Mouse (Mus musculus) embryonic facial prominence, embryonic 11.5 days (tissue): ENCODE results near the gene Abcg5. TPM values are rescaled to one million over a fixed set of nuclear protein-coding genes. Genes with fewer than 3 reads are reported as not detected.

Experiments
- ATAC-seq: fragments of 200-750 bp; cut with Nextera tagmentation; replicated peaks from 2 replicates; pipeline ENCODE4 v1.8.0; 2017; ENCODE audit warnings: low read depth; ENCODE audit not compliant: insufficient number of reproducible peaks, low FRiP score, low TSS enrichment
- DNase-seq: peaks from one replicate; pipeline ENCODE4 v3.0.0-alpha.2; 2015; ENCODE audit warnings: low spot score
- H3K27ac ChIP-seq: fragments of 300-500 bp; sonication (generic); replicated peaks from 2 replicates; pipeline ENCODE4 v1.5.1; 2014; ENCODE audit warnings: mild to moderate bottlenecking, low read depth, low read length, control low read depth
- H3K27me3 ChIP-seq: fragments of 300-500 bp; sonication (generic); 2 replicates; pipeline ENCODE4 v1.6.1; 2014; ENCODE audit warnings: mild to moderate bottlenecking, low read length, moderate library complexity, mixed read lengths; ENCODE audit not compliant: control insufficient read depth, insufficient read depth
- H3K36me3 ChIP-seq: fragments of 300-500 bp; sonication (generic); replicated peaks from 2 replicates; pipeline ENCODE4 v1.6.1; 2014; ENCODE audit warnings: low read depth, mild to moderate bottlenecking, low read length, moderate library complexity, mixed read lengths; ENCODE audit not compliant: control insufficient read depth, insufficient read depth
- H3K4me1 ChIP-seq: fragments of 300-500 bp; sonication (generic); 2 replicates; pipeline ENCODE4 v1.6.1; 2014; ENCODE audit warnings: low read length, mixed read lengths; ENCODE audit not compliant: control insufficient read depth, insufficient read depth
- H3K4me2 ChIP-seq: fragments of 300-500 bp; sonication (generic); 2 replicates; pipeline ENCODE4 v1.6.1; 2014; ENCODE audit warnings: low read depth, mild to moderate bottlenecking, control low read depth, low read length, moderate library complexity
- H3K4me3 ChIP-seq: fragments of 300-500 bp; sonication (generic); 2 replicates; pipeline ENCODE4 v1.5.1; 2014; ENCODE audit warnings: low read depth, low read length, control low read depth
- H3K9ac ChIP-seq: fragments of 300-500 bp; sonication (generic); replicated peaks from 2 replicates; pipeline ENCODE4 v1.6.1; 2014; ENCODE audit warnings: mild to moderate bottlenecking, control low read depth, low read length
- H3K9me3 ChIP-seq: fragments of 300-500 bp; sonication (generic); replicated peaks from 2 replicates; pipeline ENCODE4 v1.6.1; 2016; ENCODE audit warnings: mild to moderate bottlenecking, low read length, inconsistent platforms, mixed read lengths; ENCODE audit not compliant: control insufficient read depth
- WGBS: fragments of 180-500 bp; shearing (Covaris S2); extraction: QIAGEN DNeasy Blood & Tissue Kit; methylation state at CpG from one replicate; pipeline ENCODE4 v1.1.7; 2014; 5-methylcytosine and 5-hydroxymethylcytosine counted together
- polyA plus RNA-seq: library from polyadenylated mRNA; unstranded; fragments of >200 nt; fragmentation: Nextera tagmentation; extraction: Ambion mirVana; gene quantifications from 2 replicates; pipeline ENCODE4 v1.2.1, GENCODE M21; 2014

Gene Abcg5
- polyA plus RNA-seq, 1 experiment from 2014 or later, result 2.5 TPM

DNA sequence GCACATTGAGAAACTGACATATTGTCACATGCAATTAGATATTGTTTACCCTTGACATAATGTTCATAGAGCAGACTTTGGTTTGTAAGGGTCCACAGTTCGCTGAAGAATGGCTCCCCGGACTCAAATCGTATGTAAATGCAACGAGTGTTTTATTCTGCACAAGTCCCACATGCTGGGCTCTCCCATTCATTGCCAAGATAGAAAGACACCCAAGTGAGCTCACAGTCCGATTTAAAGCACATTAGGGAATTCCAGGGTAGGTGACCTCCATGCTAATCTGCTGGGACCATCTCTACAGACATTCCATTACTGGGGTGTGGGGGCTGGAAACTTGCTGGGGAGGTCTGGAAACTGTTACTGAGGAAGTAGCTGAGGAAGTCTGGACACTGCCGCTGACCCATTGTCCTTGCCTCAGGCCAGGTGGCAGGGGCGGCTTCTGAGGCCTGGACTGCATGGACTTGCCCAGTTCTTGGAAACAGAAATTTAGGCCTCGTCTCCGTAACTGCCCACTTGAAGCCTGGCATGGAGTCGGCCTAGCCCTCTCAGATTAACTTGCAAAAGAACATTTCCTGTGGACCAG is 42.9 kb downstream of the Abcg5 start:
- DNase-seq, result no peak

DNA sequence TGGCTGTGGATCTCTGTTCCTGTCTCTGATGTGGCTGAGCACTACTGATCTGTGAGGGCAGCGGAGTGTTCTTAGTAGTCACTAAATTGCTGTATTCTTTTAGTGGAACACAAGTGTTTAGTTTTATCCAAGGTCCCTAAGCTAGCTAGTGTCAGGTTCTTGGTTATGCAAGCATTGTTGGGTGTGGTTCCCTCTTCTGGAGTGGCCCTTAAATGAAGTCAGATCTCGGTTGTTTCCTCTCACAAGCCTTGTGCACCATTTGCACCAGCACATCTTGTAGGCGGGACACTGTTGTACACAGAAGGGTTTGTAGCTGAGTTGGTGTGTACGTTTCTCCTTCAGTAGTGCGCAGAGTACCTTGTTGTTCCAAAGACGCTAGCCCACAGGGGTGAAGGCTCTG is 44.8 kb downstream of the Abcg5 start:
- Histone ChIP-seq H3K36me3 (no peaks in the 10 kb centered on the region), H3K9me3 (no peaks in the 10 kb centered on the region), H3K4me3 (no peak overlapping the region), H3K4me1 (no peaks in the 10 kb centered on the region), H3K27me3 (no peaks in the 10 kb centered on the region), H3K4me2 (no peak overlapping the region), H3K27ac (no peak overlapping the region), H3K9ac (no peak overlapping the region)
- ATAC-seq (no peak), DNase-seq (no peak)
- 88% methylated on average over 6 of the region's 6 CpGs for WGBS

More for the DNA sequence above, 42.9 kb downstream of the Abcg5 start:
- Histone ChIP-seq H3K9me3 (no peaks in the 10 kb centered on the region), H3K4me1 (no peaks in the 10 kb centered on the region), H3K27me3 (no peaks in the 10 kb centered on the region), H3K27ac (no peak overlapping the region), H3K9ac (no peak overlapping the region), H3K4me2 (no peak overlapping the region), H3K4me3 (no peak overlapping the region), H3K36me3 (no peaks in the 10 kb centered on the region)
- ATAC-seq, result no peak
- WGBS, result 51% methylated on average over 10 of the region's 10 CpGs

DNA sequence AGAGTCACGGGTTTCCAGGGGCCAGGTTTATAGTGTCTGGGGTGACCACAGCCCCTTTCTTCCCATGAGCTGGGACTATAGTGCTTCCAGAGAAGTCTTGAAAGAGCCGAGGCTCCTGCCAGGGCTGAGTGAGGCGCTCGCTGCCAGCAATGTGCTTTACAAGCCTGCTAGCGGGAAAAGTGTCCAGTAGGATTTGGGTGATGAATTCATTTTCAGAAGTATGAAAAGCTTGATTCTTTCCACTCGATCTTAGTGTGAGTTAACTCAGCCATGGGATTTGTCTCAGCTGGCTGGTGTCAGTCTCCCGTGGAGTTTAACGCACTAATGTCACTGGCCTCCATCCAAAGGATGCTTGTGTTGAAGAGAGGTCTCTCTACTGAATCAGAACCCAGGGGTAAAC is 46.5 kb downstream of the Abcg5 start:
- WGBS, result 80% methylated on average over 8 of the region's 8 CpGs
- no peaks in the 10 kb centered on the region for H3K27me3 ChIP-seq
- H3K4me1 ChIP-seq, result no peaks in the 10 kb centered on the region
- H3K36me3 ChIP-seq, result no peaks in the 10 kb centered on the region
- ATAC-seq, result no peak
- H3K9ac ChIP-seq, result no peak overlapping the region
- no peak overlapping the region for H3K4me2 ChIP-seq
- no peak overlapping the region for H3K27ac ChIP-seq
- no peak for DNase-seq
- no peak overlapping the region for H3K4me3 ChIP-seq
- no peaks in the 10 kb centered on the region for H3K9me3 ChIP-seq

DNA sequence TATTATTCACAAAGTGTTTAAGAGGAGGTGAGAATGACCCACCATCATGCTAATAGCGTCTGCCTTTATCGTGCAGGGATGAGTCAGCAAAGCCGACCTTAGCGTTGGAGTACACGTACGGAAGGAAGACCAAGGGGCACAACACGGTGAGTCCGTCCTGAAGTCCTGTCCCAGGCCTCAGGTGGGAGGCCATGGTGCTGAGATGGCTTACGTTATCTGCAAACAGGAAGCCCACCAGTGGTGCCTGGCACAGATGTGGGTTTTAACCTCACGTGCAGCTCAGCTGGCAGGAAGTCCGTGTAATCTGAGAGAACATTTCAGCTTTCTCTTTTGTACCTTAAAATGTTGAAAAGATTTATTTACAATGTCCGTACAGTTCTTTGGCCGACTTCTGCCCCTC is 49.4 kb downstream of the Abcg5 start:
- H3K27ac ChIP-seq, result no peak overlapping the region
- no peak overlapping the region for H3K4me2 ChIP-seq
- no peak for ATAC-seq
- 77% methylated on average over 13 of the region's 13 CpGs for WGBS
- H3K27me3 ChIP-seq, result no peaks in the 10 kb centered on the region
- DNase-seq, result no peak
- H3K36me3 ChIP-seq, result no peaks in the 10 kb centered on the region
- H3K4me1 ChIP-seq, result no peaks in the 10 kb centered on the region
- H3K9me3 ChIP-seq, result no peaks in the 10 kb centered on the region
- no peak overlapping the region for H3K4me3 ChIP-seq
- no peak overlapping the region for H3K9ac ChIP-seq

DNA sequence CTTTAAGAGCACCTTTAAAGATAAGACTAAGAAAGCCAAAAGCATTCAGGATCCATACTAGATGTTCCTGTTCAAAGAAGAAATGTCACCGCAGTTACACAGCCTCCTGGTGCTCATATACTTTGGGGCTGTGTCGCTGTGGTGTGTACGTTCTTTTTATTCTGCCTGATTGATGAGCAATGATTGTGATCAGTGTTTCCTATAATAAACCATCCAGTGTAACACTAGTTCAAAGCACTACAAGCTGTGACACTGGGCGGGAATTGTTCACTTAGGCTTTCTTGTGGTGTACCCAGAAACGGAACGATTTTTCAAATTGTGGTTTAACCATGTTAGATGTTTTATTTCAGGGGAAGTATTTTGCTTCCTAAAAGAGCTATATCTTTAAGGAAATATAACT is 51.0 kb downstream of the Abcg5 start:
- DNase-seq, result no peak
- H3K4me2 ChIP-seq, result no peak overlapping the region
- no peak overlapping the region for H3K4me3 ChIP-seq
- no peaks in the 10 kb centered on the region for H3K4me1 ChIP-seq
- no peak overlapping the region for H3K9ac ChIP-seq
- no peaks in the 10 kb centered on the region for H3K9me3 ChIP-seq
- ATAC-seq, result no peak
- 91% methylated on average over 6 of the region's 6 CpGs for WGBS
- H3K27me3 ChIP-seq, result no peaks in the 10 kb centered on the region
- H3K36me3 ChIP-seq, result no peaks in the 10 kb centered on the region
- no peak overlapping the region for H3K27ac ChIP-seq

DNA sequence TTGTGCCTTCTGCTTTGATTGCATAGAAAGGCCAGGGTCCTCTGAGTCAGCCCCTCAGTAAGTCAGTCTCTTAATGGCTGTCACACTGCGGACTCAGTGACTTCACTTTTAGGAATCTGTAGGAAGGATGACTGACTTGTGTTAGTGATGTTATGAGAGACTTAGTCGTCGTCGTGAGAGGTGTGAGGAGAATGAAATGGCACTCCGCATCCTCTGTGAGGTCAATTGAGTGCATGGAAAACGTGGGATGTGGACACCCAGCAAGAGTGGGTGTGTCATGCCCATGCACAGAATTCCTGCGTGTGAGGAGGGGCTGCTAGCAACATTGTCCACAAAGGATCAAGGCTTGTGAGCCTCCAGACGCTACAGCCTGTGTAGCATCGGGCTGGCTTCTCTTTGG is 54.2 kb downstream of the Abcg5 start:
- Histone ChIP-seq H3K9ac (no peak overlapping the region), H3K27ac (no peak overlapping the region), H3K27me3 (no peaks in the 10 kb centered on the region), H3K9me3 (no peaks in the 10 kb centered on the region), H3K36me3 (no peaks in the 10 kb centered on the region), H3K4me3 (no peak overlapping the region), H3K4me2 (no peak overlapping the region), H3K4me1 (no peaks in the 10 kb centered on the region)
- no peak for ATAC-seq
- 83% methylated on average over 9 of the region's 9 CpGs for WGBS
- DNase-seq, result no peak

DNA sequence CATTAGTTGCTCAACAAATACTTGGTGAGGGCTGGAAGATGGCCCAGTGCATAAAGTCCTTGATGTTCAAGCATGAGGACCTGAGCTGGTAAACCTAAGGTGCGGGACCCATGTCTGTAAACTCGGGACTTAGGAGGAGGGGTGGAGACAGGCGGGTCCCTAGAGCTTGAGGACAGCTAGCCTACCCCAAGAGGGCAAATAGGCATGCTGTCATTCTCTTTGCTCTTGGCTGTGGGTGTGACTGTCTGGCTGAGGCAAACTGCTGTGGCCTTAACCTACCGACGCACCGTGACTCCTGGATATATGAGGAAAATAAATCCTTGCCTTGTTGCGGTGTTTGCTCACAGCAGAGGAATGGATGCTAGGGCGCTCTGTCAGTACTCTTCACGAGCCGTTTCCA is 55.1 kb downstream of the Abcg5 start:
- H3K27ac ChIP-seq, result no peak overlapping the region
- no peak overlapping the region for H3K4me2 ChIP-seq
- WGBS, result 80% methylated on average over 10 of the region's 10 CpGs

DNA sequence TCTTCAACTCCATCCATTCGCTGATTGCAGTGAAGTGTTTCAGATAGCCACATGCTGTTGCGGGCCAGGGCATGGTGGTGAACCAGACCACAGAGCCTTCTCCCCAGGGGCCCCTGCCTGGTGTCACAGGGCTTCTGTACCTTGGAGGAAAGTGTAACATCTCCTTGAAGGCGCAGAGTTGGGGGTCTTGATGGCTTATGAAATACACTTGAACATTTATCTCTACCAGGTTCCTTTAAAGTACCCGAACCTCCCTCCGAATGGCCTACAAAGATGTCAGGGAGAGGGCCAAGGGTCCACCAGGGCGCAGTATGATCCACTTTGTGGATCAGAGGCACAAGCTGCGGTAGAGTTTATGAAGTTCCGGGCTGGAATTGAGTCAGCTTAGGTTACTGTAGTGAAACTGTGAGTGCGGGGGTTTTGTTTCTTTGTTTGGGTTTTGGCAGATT is 55.9 kb downstream of the Abcg5 start:
- Histone ChIP-seq H3K9ac (peak overlapping the region; percentile 64), H3K36me3 (no peaks in the 10 kb centered on the region), H3K27ac (peak overlapping the region; percentile 43), H3K4me3 (peak overlapping the region; percentile 57), H3K4me1 (no peaks in the 10 kb centered on the region), H3K4me2 (peak overlapping the region; percentile 68), H3K9me3 (no peaks in the 10 kb centered on the region), H3K27me3 (no peaks in the 10 kb centered on the region)
- DNase-seq (peak; percentile 51), ATAC-seq (peak; percentile 53)
- 22% methylated on average over 9 of the region's 9 CpGs for WGBS

More for the DNA sequence above, 55.1 kb downstream of the Abcg5 start:
- Histone ChIP-seq H3K4me3 (no peak overlapping the region), H3K4me1 (no peaks in the 10 kb centered on the region), H3K36me3 (no peaks in the 10 kb centered on the region), H3K9ac (no peak overlapping the region), H3K9me3 (no peaks in the 10 kb centered on the region), H3K27me3 (no peaks in the 10 kb centered on the region)
- no peak for DNase-seq
- no peak for ATAC-seq
